Mouse (Mus musculus): ENCODE data around the gene Dnah14.
A peak's percentile ranks its signal among the peaks of the same experiment; 100 is the strongest.
"Not testable (repeated sequence)": the region's sequence is repeated elsewhere in the genome, so short reads cannot be mapped to it uniquely, and the experiment has no call there.

Dnah14 gene

DNA sequence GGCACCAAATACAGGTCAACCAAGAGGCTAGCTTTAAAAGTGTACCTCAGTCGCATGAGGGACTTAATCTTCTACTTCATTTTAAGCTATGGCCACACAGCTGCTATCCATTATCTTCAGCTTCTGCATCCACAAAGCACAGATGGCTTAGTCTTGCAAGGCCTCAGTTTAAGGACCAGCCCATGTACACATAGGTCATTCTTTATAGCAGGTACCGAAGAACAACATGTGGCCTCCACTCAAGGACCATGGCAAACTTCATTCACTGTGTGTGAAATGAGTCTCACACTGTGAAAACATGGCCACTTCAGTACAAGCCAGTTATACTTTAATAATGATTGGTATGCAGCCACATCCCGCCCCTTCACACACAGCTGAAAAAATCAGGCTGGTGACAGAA, 34.8 kb downstream of the Dnah14 start:
- DNase-seq = no peak

DNA sequence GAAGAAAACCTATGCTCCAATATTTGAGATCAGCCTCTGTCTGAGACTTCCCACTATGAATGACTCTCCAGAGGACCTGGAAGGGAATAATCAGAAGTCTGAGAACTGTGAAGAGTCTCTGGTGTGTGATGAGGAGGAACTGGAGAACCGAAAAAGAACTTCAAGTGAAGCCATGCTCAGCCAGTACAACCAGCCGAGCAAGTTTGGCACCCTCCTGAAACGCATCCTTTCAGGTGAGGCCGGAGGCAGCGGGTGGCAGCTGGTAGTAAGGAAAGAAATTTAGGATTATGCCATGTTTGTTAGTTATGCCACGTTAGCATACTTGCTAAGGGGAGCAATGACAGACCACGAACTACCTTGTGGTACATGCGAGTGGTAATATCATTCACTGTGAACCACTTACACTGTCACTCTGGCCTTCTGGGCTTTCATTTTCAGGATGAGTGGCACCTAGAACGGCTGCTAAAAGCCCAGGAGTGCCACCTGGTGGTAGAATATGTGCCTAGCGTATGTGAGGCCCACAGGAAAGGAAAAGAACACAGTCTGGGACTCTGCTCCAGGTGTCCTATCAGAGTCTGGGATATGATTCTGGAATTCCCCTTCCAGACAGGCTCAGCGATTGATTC, 39.6 kb downstream of the Dnah14 start:
- peak; percentile 78 for DNase-seq

DNA sequence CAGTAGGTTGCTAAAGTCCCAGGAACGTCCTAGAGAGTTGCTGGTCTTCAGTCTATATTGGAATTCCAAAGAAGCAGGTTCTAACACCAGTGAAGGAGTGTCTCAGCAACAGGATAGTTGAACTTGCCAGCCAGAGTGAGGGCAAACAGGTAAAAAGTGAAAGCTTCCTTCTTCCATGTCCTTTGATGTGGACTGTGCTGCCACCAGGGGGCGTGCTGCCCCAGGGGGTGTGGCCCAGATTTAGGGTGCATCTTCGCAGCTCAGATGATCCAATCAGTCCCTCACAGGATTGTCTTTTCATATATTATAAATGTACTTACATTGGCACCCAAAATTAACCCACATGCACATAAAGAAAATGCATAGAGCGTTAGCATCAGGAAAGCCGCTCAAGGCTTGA, 41.0 kb downstream of the Dnah14 start:
- DNase-seq = no peak

DNA sequence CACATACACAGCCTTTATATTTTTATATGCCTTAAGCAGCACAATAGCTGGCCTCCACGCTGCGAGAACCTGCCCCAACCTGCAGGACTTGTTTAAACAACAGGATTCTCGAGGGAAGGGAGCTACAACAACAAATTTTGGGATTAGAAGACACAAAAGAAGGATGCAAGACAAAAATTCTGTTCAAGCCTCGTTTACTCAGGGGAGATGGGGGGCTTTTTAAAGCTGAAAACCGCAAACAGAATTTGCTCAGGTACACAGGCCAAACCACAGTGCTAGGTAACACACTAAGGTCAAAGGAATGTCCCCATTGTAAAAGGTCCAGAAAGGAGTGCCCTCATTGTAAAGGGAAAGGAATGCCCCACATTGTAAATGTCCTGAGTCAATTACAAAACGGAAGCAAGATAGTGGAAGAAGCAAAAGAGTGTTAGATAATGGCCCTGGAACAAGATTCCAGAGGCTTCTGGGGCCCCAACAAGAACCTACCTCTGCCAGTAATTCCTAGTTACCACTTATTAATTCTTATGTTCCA, 46.9 kb downstream of the Dnah14 start:
- no peak for DNase-seq

DNA sequence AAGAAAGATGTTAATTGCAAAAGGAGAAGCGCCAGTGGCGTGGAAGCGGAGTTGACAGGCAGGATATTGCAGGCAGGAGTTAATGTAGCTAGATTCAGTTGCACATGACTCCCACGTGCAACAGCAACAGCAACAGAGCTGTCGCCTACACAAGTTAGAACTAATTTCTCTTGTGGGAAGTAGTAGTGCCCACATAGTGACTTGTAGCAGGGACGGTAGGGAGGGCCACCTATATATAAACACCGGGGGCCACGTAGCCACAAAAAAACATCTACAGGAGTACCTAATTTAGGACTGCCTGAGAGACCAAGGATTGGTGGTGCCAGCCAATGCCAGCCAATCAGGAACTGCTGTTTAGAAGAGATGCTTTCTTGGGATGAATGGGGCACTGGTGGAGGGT, 48.5 kb downstream of the Dnah14 start:
- no peak for DNase-seq

DNA sequence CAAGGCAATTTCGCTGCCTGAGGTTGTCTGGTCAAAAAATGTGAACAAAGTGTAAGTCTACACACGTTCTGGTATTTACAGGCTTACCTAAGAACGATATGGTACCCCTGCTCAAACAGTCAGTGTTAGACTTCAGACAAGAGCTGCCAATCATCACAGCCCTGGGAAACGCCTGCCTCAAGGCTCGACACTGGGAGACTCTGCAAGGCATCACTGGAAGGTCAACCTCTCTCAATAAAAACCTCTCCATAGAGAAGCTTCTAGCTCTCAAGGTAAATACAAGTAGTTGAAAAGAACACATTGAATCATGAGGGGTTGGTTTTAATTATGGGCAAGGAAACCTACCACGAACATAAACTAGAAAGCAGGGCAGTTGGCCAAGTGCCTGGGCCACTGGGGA, 51.9 kb downstream of the Dnah14 start:
- DNase-seq = no peak

DNA sequence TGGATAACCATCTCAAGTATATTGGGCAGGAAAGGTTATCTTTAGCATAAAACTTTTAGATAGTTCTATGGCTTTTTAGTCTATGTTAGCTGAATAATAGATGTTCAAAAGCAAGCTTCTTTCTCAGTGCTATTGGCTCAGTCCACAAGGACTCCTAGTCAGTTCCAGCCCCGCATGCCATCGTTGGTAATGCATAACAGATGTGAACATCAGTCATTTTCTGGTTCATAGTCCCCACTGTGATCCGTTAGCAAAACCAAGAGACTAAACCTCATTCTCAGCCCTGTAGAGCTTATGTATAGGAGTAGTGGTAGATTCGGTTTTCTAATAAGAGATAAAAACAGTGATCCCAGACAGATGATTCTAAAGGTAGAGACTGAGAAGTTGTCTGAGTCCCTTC, 55.0 kb downstream of the Dnah14 start:
- no peak for DNase-seq

DNA sequence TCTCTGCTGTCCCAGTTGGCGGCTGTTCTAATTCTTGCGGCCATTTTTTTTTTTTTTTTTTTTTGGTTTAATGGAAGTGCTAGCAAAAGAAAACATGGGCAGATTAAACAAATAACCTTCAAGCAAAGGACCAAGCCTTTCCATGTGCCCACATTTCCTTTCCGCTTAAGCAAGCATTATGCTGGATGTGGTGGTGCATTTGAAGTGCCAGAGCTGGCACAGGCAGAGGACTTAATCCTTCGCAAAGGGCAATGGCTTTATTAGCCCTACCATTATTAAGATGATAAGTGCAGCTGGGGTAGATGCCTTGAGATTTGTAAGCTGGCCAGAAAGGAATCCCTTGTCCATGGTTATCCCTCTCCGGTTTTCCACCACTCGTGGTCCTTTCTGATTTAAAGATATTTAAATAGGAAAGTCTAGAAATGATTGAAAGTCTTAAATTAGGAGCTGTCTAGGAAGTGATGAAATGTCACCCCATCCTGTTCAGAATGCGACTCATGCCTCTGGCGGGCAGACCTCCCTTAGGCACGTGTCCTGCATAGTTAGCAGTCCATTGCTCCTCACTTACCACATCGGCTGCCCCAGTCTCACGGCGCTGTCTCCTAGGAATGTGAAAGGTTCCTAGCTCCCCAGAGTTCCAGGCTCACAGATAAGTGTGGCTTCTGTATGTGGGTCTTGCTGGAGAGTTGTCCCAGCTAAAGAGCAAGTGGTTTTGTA, 61.8 kb downstream of the Dnah14 start:
- no peak for DNase-seq

DNA sequence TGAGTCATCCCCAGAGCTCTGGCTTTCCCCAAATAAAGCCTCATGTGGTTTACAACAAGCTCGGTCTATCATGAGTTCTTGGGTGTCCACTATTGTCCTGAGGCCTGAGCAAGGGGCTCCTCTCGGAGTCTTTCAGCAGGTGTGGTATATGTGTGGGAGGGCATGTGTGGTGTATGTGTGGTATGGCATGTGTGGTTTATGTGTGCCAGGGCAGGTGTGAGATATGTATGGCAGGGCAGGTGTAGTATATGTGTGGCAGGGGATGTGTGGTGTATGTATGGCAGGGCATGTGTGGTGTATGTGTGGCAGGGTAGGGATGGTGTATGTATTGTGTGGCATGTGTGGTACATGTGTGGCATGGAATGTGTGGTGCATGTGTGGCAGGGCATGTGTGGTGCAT, 64.0 kb downstream of the Dnah14 start:
- DNase-seq = no peak

DNA sequence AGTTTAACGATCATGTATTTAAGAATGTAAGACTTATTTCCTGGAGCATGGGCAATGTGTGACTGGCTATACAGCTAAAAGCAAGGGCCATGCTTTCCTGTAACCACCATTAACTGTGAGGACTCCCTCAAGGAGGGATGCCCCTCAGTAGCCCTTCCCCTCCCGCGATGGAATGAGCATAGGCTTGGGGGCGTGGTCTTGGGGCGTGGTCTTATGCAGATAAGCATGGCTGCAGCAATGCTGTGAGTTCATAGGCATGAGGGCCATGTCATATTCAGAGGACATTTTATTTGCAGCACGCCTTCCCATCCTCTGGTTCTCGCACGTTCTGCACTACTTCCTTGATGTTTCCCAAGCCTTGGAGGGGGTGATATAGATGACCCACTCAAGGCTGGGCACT, 71.1 kb downstream of the Dnah14 start:
- DNase-seq = no peak

DNA sequence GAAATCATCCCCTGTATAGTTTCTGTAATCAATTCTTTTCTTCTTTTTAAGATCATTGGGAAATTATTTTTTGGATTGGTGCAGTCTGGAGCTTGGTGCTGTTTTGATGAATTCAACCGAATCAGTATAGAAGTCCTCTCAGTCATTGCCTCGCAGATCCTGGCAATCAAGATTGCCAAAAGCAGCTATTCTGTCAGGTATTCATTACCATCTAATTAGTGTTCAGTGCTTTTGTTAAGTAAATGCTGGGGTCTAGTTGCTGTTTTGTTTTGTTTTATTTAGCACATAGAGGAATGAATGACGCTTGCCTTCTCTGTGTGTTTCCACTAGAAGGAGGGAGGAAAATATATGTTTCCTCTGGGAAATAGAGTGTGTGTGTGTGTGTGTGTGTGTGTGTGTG, 77.1 kb downstream of the Dnah14 start:
- no peak for DNase-seq

DNA sequence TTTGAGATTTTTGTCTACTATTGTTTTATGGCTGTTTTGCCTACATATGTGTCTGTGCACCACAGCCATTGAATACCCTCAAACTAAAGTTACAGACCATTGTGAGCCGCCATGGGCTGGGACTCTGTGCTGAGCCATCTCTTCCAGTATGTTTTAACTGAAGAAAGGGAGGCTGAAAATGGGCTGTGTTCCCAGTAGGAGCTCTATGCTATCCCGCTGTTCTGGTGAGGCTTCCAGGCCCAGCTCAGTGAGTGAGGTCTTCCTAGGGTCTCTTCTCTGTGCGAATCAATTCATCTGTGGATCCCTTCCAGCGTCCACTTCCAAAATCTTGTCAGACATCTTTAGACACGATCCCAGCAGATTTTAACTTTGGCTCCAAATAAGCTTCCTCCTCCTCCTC, 80.1 kb downstream of the Dnah14 start:
- DNase-seq = no peak

DNA sequence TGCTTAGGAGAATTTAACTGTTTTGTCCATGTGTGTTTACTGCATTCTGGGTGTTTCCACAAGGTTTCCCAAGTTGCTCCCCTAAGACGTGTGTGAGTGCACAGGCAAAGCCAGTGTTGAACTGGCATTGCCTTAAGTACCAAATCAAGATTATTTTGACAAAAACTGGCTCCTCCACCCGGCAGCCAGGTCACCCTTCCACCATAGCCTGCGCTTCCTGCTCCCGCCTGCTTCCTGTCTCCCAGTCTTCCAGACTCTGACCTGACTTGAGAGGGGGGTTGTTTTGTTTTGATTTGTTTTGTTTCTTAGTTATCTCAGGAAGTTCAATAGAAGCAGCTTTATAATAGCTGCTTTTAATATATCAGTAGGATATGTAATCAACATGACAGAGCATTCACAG, 90.4 kb downstream of the Dnah14 start:
- DNase-seq = peak; percentile 30

DNA sequence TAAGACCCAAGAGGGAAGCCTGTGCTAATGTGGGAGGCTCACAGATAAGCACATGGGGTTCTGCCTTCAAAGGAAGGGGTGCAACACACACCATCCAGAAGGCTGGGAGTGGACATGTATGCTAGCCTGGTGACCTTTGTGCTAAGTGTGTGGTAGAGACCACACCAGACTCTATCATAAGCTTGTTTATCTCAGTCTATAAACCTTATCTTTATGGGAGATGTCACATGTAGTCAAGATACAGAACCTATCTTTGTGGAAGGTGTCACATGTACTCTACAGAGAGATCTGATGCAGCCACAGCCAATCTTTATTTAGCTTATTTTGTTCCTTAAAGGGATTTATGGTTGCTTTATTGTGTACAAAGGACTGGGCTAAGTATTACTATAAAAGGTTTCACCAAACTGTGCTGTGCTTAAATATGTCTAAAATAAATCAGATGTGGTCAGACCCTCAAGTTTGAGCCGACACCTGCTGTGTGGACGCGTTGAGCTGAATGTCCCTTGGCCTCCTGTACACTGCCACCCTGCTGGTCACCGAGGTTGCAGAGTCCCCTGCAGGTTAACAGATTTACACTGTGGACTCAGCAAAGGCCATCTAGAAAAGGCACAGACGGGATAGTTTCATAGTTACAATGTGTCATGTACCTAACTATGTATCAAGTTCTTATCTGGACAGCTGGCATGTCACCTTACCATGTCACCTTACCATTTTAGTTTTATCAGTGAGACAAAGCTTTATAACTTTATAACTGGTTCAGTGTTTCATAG, 118.6 kb downstream of the Dnah14 start:
- DNase-seq = no peak

DNA sequence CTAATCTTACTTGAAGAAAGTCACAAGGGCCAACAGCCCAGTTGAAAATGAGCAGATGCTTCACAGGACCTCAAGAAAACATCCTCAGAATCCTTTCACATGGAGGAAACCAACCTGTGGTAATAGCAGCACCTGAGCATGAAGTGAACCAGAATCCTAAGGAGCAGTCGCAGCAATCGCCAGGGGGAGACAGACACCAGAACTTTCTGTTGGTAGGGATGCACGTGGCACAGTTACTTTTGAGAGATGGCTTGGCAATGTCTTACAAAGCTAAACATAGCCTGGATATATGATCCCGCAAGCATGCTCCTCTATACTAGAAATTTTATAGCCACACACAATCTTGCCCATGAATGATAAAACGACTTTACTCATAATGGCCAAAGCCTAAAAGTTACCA, 152.3 kb downstream of the Dnah14 start:
- peak; percentile 25 for DNase-seq

DNA sequence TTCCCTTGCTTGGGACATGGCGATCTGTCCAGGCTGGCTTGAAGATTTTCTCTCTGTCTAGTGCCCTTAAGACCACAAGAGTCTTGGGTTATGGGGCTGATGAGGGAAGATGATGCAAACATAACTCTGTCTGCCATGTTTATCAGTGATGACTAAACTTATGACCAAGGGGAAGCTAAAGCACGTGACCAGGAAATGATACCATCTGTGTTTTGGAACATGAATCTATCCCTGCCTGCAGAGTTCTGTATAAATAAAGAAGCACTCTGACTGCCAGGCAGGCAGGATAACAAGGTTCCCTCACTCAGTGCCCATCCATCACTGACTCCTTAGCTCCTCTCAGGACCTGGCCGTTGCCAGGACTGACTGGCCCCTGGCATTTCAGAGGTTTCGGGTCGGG, 157.2 kb downstream of the Dnah14 start:
- DNase-seq = no peak

DNA sequence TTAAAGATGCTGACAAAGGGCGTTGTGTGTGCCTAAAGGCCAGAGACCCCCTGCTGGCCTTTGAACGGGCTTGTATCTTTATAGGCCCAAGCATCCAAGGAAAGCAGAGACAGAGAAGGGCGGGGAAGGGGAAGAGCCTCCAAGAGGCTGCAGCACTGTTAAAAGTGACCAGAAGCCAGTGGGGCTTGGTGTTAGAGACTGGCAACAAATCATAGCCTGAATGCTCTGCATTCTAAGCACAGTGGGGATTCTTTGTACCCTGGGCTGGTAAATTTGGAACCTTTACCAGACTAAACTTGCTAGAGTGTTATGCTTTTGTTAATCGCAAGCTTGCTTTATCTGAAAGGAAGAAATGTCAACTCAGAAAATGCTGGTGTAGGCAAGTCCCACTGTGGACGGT, 163.9 kb downstream of the Dnah14 start:
- DNase-seq = no peak

DNA sequence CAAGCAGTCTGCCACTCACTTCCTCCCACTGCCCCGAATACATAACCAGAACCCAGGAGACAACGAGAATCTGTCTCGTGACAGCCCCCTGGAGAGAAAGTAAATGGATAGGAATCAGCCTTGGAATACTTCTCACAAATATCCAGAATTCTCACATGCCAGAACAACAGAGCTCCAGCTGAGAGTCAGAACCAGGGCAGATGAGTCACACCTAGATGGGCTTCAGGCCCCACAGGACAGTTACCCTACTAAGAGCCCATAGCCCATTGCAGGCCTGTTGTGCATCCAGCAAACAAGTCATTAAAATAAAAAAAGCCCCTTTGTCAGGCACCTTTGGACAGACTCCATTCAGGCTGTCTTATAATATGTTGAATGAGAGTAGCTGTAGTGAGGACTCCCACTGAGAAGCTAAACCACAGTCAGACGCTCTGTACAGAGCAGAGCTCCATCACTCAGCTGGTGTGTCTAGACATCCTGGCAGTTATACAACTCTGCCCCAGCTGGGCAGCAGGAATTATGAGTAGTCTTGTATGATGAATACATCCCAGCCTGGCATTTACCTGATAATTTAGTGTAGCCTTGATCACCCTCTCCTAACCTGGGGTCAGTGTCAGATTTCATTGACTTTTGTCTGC, 166.0 kb downstream of the Dnah14 start:
- DNase-seq = no peak

DNA sequence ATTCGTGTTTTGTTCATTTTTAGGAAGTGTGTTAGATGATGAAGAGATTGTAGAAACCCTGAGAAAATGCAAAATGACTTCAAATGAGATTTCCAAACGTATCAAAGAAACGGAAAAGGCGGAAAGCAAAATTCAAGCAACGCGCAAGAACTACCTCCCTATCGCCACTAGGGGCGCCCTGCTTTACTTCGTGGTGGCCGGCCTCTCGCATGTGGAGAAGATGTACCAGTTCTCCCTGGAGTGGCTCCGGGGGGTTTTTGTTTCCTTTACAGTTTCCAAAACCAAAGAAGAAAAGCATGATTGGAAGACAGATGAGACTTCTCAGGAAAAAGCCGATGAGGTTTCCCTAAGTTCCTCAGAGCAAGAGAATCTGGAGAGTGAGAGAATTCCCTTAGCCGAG, 193.0 kb downstream of the Dnah14 start:
- no peak for DNase-seq

DNA sequence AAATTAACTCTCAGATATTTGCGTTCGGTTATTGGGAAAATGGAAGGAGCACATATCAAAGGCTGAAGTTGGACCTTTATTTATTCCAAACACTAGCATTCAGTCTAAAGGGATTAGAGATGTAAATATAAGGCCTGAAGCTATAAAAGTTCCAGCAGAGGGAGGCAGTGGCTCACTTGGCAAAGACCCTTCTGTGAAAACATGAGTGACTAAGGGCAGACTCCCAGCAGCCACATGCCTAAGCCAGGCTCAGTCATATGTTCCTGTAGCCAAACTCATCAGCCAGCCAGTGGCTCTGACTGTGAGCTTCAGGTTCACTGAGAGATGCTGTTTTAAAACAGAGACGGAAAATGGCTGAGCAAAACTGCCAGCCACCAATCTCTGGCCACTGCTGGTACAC, 195.5 kb downstream of the Dnah14 start:
- DNase-seq = no peak

DNA sequence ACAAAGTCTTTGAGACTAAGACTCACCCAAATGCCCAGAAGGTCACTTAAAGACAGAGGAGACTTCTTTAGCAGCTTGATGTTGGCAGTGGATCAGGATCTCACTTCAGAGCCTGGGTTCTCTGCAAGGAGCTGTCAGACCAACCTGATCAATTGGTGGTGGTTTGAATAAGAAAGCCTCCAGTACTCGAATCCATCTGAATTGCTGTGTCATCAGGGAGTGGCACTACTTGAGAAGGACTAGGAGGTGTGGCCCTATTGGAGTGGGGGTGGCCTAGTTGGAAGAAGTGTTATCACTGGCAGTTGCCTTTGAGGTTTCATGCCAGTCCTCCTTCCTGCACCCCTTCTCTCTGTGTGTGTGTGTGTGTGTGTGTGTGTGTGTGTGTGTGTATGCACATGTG, 200.2 kb downstream of the Dnah14 start:
- no peak for DNase-seq

DNA sequence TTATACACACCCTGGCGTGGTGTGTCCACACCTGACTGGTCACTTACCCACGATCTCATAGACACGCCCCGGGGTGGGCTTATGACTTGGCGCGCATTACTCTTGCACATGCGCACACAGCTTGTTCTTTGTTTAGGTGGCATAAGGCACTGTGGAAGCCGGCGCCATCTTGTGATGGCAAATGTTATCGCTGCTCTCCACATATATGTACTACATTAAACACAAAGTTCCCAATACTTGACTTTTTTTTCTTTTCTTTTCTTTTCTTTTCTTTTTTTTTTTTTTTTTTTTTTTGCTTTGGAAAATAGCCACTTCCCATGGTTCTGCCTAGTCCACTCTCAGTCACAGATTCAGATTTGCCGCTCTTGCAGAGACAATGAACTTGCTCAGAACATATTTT, 206.2 kb downstream of the Dnah14 start:
- DNase-seq = not testable (repeated sequence)

DNA sequence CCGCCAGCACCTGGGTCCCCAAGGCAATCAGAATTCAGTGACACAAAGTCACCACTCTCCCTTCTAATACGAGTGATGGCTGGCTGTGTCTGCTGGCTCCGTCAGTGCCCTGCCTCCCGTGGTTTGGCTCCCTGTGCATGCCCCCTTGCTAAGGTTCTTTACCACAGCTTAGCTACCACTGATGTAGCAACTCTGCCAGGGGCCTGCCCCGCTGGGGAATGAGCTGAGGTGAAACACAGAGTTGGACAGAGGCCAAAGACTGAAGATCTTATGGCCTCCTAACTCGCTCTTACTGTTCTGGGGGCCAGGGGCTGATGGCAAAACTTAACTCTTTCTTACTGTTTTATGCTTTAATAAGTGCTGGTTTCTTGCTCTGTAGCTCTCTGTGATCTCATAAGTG, 213.6 kb downstream of the Dnah14 start:
- no peak for DNase-seq

DNA sequence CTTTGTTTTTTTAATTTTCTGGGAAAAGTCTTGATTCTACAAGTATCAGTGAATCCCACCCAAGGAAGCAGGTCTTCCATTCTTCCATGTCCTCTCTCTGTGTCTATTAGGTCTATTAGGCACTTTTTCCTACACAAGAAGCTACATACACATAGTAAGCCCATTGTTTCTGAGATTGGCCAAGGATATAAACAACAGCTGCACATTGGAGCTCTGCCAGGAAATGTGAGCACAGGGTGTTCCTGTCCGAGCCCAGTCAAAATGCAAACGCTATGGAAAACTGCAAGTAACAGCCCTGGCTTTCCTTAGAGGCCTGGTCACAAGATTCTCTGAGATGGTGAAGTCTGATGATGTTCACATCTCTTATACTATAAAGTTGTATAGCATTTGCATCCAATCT, 217.2 kb downstream of the Dnah14 start:
- peak; percentile 73 for DNase-seq
